Comparison of ENCODE assay signal across 11 mouse cellular contexts in the genomic region with DNA sequence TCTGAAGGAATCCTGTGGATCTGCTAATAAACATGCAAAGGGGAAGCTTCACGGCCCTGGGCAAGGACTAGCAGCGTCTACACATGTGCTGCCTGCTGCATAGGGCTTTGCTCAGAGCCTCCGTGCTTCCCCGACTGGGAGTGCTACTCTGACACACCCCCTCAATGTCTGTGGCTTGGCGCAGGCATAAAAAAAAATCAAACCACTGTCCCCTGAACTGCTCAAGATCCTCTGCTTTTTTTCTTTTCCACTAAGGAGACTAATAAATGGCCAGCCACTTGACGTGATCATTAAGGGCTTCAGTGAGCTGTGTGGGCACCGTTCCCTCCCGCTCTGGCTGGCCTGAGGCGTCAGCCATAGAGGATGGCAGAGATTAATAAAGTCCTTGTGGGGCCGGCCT.
A peak's percentile ranks its signal among the peaks of the same experiment; 100 is the strongest.
DNase-seq lines count a peak whose midpoint lies in the region; ATAC-seq and TF ChIP-seq lines count a peak whose summit lies in the region.
"Had no signal": no experiment of that assay in that cellular context is flagged by ENCODE, and none has a peak within 500 bp of the region (broad histone marks: within the 10 kb centered on the region; RNA-seq: fewer than 3 reads in every experiment).

No protein-coding gene starts in this region.

- H3K4me3 ChIP-seq in forebrain, embryonic 10.5 days = no peak overlapping the region
- no peak overlapping the region for H3K4me3 ChIP-seq in forebrain, postnatal 0 days (ENCODE audit: low read depth, low read length)
- H3K4me3 ChIP-seq in neural tube, embryonic 11.5 days (ENCODE audit: low read depth, low read length) = no peak overlapping the region
- H3K4me3 ChIP-seq in hindbrain, postnatal 0 days (ENCODE audit: low read length) = no peak overlapping the region

- H3K27me3 ChIP-seq in forebrain, embryonic 10.5 days (ENCODE audit: poor library complexity, severe bottlenecking) = peaks cover 15% of the 10 kb centered on the region
- H3K27me3 ChIP-seq in forebrain, postnatal 0 days (ENCODE audit: insufficient read depth, low read length) = no peaks in the 10 kb centered on the region
- H3K27me3 ChIP-seq in neural tube, embryonic 11.5 days (ENCODE audit: control insufficient read depth, insufficient read depth, low read length) = no peaks in the 10 kb centered on the region
- H3K27me3 ChIP-seq in hindbrain, postnatal 0 days (ENCODE audit: insufficient read depth, low read length) = no peaks in the 10 kb centered on the region; the same call in 1 of the 2 replicates

- 42% methylated on average over 10 of the region's 10 CpGs for WGBS in forebrain, embryonic 10.5 days
- WGBS in forebrain, postnatal 0 days = 10% methylated on average over 10 of the region's 10 CpGs
- WGBS in neural tube, embryonic 11.5 days = 24% methylated on average over 10 of the region's 10 CpGs
- 8% methylated on average over 10 of the region's 10 CpGs for WGBS in hindbrain, postnatal 0 days

- ATAC-seq in forebrain, postnatal 0 days = no peak
- ATAC-seq in neural tube, embryonic 11.5 days (ENCODE audit: insufficient read depth, low FRiP score, low TSS enrichment) = no peak
- ATAC-seq in hindbrain, postnatal 0 days = 0 out of 2 replicates have a peak, but pooled peaks have one; percentile 16
- ATAC-seq: lung, postnatal 0 days had no signal

- no peaks in the 10 kb centered on the region for H3K9me3 ChIP-seq in forebrain, embryonic 10.5 days
- H3K9me3 ChIP-seq in forebrain, postnatal 0 days (ENCODE audit: low read length) = no peaks in the 10 kb centered on the region
- H3K9me3 ChIP-seq in neural tube, embryonic 11.5 days (ENCODE audit: control insufficient read depth, low read length) = no peaks in the 10 kb centered on the region
- H3K9me3 ChIP-seq in hindbrain, postnatal 0 days (ENCODE audit: low read length) = no peaks in the 10 kb centered on the region

- H3K27ac ChIP-seq in forebrain, embryonic 10.5 days = peak overlapping the region; percentile 60
- no peak overlapping the region for H3K27ac ChIP-seq in forebrain, postnatal 0 days (ENCODE audit: low read depth, low read length)
- no peak overlapping the region for H3K27ac ChIP-seq in neural tube, embryonic 11.5 days (ENCODE audit: low read depth, low read length)
- peak overlapping the region; percentile 15; the same call in 1 of the 2 replicates for H3K27ac ChIP-seq in hindbrain, postnatal 0 days

- no peak overlapping the region for H3K4me2 ChIP-seq in forebrain, postnatal 0 days (ENCODE audit: low read depth)
- H3K4me2 ChIP-seq in neural tube, embryonic 11.5 days (ENCODE audit: low read depth) = no peak overlapping the region
- no peak overlapping the region for H3K4me2 ChIP-seq in hindbrain, postnatal 0 days (ENCODE audit: low read depth, low read length)

- H3K4me1 ChIP-seq in forebrain, embryonic 10.5 days = peaks cover 78% of the 10 kb centered on the region
- H3K4me1 ChIP-seq in forebrain, postnatal 0 days (ENCODE audit: insufficient read depth) = peaks cover 15% of the 10 kb centered on the region; the same call in 1 of the 2 replicates
- H3K4me1 ChIP-seq in neural tube, embryonic 11.5 days (ENCODE audit: control insufficient read depth, insufficient read depth, low read length) = peaks cover 24% of the 10 kb centered on the region
- H3K4me1 ChIP-seq in hindbrain, postnatal 0 days (ENCODE audit: insufficient read depth, low read length) = peaks cover 22% of the 10 kb centered on the region

- no peaks in the 10 kb centered on the region for H3K36me3 ChIP-seq in forebrain, embryonic 10.5 days (replicated peaks)
- H3K36me3 ChIP-seq in forebrain, postnatal 0 days (ENCODE audit: insufficient read depth) = no peaks in the 10 kb centered on the region
- no peaks in the 10 kb centered on the region; the same call in 1 of the 2 replicates for H3K36me3 ChIP-seq in neural tube, embryonic 11.5 days (ENCODE audit: control insufficient read depth, insufficient read depth, low read length)
- H3K36me3 ChIP-seq in hindbrain, postnatal 0 days (ENCODE audit: insufficient read depth, low read length) = no peaks in the 10 kb centered on the region

- no peak for TF ChIP-seq CTCF in forebrain, postnatal 0 days (IDR thresholded peaks at IDR 0.05; ENCODE audit: low read depth)
- TF ChIP-seq CTCF in hindbrain, postnatal 0 days (IDR thresholded peaks at IDR 0.05; ENCODE audit: low read depth) = no peak

- no peak for DNase-seq in forebrain, embryonic 10.5 days (ENCODE audit: extremely low spot score, low spot score)
- DNase-seq in forebrain, postnatal 0 days = no peak
- peak; percentile 65 for DNase-seq in neural tube, embryonic 11.5 days (ENCODE audit: low spot score)
- DNase-seq in neural tube, embryonic 10.5 days (ENCODE audit: extremely low spot score, low spot score) = no peak
- peak; percentile 56 for DNase-seq in hindbrain, postnatal 0 days (ENCODE audit: low spot score)
- peak; percentile 38 for DNase-seq in retina, embryonic 14.5 days (ENCODE audit: low spot score)
- no peak for DNase-seq in lung, postnatal 36 days
- no peak for DNase-seq in spleen, postnatal 10 days (ENCODE audit: low spot score in 2 of 2)
- DNase-seq: embryo, embryonic 11 days; heart, adult 18-20 months had no signal

- no peak overlapping the region for H3K9ac ChIP-seq in forebrain, postnatal 0 days
- H3K9ac ChIP-seq in neural tube, embryonic 11.5 days (ENCODE audit: low read length) = no peak overlapping the region
- H3K9ac ChIP-seq in hindbrain, postnatal 0 days (replicated peaks; ENCODE audit: low read length) = no peak overlapping the region

Comparison
In these comparisons a context has a peak if more than half of its experiments do, and no peak if none do; other contexts are left out.
1. DNase-seq: peak in neural tube, embryonic 11.5 days (single experiment), hindbrain, postnatal 0 days (single experiment) and retina, embryonic 14.5 days (single experiment); none in forebrain, embryonic 10.5 days (single experiment), forebrain, postnatal 0 days (single experiment), neural tube, embryonic 10.5 days (single experiment), lung, postnatal 36 days (single experiment) and spleen, postnatal 10 days (0 of 2).
2. H3K27ac ChIP-seq: peak in forebrain, embryonic 10.5 days (single experiment) and hindbrain, postnatal 0 days (single experiment); none in forebrain, postnatal 0 days (single experiment) and neural tube, embryonic 11.5 days (single experiment).